Mouse (Mus musculus) kidney, adult 9 months (tissue): ENCODE measurements at regions not wholly inside any gene's neighbourhood (a gene's known extent, or its start where the extent isn't known, plus 50 kb on each side); places are given as distances from the start of the nearest gene placed in this dataset.

Source experiments
- DNase-seq: peaks from one replicate; pipeline ENCODE4 v3.0.0; 2022

DNA sequence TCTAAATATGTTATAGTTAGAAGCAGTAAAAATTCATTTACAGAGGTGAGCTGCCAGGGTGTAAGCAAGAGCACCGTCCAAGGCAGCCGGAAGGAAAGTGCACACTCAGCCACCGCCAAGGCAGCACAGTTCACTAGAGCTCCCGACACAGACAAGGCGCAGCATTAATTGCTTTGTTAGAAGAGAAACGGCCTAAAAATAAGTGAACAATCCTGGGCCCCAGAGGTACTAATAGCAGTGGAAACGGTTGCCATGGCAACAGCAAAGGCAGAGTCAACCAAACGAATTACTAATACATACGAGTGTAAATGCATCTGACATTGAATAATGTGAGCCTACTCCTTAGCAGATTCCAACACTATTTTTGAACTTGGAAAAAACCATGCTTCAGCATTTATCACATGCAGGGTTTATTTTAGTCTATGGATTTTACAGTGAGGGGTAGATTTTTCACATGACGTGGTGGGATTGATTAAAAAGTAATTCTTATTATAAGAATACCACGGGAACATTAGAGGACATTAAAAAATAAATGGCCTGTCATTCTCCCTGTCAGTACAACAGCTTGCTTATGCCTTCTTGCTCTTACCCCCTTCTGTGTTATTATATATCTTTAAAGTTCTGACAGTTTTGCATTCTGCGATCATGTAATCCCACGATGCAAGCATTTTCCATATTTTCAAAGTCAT lies 62.5 kb downstream of the Cavin4 start:
- DNase-seq, result no peak

DNA sequence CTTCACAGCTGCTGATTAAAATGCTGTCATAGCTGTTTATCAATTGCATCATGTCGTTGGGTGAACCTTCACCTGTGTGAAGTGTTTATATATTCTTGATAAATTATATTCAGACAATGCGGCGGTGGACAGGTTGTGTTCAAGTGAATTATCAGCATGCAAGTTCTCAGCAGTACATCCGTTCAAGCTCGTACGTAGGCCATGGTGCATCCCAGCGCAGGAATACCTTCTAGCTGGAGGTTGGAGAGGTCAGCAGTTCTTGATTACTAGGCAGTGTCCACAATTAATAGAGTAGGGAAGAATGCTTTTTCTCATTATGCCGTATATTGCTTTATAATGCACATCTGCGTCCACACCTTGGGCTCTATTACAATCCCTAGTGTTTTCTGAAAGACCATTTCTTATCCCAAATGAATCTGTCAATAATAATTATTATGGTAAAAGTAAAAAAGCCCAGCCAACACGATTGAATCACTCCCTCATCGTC lies 63.1 kb downstream of the Cavin4 start:
- no peak for DNase-seq

DNA sequence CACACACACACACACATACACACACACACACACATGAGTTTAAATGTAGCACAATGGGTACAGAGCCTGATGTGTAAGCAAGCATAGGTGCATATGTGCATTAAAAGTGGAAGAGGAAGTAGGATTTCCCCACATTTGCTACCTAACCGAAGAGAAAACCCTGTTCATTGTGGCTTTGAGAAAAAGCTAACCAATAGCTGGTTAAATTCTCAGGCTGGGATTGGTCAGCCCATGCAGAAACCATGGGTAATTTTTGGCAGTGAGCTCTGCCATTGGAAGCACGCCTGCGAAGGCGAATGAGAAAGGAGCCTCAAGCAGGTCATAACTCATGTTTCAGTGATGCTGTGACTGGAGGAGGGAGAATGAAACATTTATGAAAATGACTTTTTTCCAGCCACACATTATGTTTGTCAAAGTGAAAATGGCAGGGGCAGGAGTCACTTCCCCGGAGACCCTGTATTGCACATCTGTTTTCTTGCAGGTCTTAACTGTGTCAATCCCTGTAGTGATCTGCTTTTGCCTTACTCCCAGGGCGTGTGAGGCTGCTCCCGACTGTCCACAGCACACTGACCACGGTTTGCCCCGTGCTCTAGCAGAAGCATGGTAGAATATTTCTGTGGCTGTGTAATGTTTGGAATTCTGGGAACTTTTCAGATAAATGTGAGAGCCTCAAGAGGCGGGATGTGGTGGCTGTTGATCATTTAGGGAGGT lies 71.7 kb downstream of the Cavin4 start:
- DNase-seq, result no peak

DNA sequence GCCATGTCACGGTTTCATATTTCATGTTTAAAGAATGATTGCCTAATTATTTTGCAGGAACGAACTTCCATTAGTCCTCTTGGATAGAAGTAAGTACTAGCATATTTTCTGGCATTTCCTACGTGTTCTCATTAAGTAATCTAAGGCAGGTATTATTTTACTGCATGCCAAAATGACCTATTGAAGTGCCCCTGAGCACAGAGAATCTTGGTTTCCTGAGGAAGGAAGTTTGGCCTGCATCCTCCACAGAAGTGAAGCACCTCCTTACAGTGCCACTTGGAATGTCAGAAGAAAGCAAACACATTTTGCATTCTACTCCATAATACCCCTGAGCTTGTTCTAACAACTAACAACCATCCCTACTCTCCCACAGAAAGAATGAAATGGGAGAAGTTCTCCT lies 82.9 kb downstream of the Cavin4 start:
- DNase-seq, result no peak

DNA sequence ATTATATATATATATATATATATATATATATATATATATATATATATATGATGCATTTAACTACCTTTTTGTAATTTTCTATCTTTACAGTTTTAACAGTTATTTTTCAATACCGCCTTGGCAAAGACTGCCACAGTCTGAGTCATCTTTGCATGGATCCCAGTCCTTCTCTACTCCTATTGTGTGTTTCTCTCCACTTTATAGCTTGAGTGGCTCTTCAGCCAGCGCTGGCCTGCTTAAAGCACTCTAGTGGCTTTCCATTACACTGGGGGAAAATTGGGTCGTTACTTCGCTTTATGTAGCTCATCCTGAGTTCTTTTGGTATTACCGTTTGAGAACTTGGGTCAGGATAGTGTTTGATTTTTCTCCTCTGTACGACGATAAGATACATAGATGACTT lies 86.3 kb downstream of the Cavin4 start:
- no peak for DNase-seq

DNA sequence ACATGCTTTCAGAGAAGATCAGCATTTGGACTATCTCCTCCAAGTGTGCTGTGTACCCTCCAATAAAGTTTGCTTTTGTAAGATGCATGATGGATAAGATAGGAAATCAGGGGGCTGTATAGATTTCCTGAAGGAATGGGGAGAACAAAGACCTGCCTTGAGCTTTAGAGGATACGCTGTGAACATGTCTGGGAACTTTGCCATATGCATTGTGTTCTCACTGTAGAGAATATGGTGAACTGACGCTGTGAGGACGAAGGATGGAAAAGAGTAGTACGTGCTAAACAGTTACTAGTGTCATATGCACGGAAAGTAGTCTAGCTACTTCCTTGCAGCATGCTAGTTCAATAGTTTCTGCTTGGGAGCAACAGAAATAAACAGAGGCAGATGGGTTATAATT lies 86.8 kb downstream of the Cavin4 start:
- DNase-seq, result no peak

DNA sequence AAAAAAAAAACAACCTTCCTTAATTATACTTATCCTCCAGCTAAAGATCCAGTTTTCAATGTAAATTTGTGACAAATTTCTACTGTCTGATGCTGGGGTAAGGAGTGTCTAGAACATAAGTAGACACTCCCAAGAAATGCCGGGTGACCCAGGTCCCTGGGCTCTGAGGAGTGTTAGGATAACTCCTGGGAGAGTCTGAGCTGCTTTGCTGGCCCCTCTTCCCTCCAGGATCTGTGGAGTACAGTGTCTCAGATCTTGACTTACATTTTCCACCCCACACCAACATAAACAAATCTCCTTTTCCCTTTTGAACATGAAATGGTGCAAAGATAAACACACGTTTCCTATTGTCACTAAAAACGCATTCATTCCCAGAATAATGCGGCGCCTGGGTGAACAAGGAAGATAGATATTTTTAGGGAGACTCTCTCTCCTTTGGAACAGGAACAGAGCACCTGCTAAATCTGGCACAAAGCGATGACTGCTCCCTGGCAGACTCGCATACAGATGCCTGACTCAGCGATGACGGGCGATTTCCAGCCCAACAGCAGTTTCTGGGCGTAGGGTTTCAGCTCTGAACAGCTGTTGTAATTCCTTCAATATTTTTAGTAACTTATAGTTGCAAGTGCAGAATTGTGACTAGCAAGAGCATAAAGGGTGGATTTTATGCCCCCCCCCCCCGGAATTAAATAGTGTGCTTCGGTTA lies 91.3 kb downstream of the Cavin4 start:
- no peak for DNase-seq

DNA sequence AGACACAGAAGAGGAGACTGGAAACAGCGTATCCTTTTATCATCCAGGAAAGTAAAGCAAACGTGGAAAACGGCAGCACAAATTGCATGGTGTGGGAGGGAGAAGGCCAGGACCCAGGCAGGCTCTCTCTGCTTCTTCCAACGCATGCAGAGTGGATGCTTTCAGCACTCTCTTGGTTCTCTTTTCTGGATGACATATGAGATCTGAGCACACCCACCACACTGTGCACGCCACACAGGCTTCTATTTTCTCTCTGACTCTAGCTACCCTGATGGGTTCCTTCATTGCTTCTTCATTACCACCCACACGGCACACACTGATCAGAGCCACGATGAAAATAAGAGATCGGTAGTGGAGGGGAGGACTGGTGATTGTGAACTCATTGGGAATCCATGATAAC lies 97.3 kb downstream of the Cavin4 start:
- no peak for DNase-seq

DNA sequence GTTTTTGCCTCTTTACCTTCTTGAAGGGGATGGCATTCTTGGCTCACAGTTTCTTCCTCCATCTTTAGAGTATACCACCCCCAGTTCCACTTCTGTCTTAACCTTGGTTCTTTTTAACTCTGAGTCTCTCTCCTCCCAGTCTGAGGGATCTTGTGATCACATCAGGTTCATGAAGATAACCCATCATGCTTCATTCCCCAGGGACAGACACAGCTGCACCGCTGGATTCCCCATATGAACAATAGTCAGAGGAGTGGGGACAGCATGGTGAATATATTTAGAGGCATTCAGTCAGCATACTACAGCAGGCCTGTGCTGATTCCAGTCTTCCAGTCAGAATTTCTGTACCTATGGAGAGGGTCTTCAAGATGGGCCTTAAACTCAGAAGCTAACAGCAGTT lies 103.1 kb downstream of the Cavin4 start:
- DNase-seq, result no peak

DNA sequence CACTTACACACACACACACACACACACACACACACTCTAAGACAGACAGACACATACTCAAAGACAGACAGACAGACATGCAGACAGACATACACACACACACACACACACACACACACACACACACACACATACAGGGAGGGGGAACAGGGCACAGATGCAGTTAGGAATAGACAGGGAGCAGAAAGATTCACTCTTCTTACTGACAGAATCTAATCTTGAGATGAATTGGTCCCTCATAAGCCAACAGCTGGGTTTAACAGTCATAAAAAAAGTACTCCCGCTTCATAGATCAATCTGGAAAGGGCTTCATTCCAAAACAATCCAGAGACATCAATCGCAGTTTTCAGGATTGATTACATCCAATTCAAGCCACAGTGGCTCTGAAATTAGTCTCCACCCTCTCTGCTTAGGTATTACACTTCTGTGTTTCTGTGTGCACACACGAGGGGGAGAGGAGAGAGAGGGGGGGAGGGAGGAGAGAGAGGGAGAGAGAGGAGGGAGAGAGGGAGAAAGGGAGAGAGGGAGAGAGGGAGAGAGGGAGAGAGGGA lies 107.2 kb downstream of the Cavin4 start:
- peak; percentile 3 for DNase-seq

DNA sequence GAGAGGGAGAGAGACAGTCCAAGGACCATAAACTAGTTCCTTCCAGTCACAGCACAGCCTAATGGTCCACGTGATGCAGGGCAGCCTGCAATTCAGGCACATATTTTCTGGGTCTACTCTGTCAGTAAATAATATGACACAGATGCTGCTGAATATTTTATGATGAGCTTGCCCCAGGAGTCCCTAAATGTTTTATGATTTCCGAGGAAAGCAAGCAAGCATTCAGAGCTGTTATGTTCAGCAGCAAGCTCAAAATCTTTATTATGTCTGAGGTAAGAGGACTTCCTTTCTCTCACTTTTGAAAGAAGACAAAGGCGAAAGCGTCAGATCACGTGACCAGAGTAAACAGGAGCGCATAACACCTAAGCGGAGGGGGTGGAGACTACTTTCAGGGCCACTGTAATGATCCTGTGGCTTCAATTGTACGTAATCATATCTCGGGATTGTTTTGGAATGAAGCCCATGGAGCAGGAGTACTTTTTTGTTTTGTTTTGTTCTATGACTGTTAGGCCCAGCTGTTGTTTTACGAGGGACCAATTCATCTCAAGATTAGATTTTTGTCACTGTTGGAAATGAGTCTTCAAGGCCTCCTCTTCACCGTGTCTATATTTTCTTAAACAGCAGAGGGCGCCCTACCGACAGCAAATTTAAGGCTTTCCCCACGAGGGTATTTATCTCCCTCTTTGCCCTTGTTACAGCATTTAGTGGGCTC lies 107.8 kb downstream of the Cavin4 start:
- peak; percentile 62 for DNase-seq

DNA sequence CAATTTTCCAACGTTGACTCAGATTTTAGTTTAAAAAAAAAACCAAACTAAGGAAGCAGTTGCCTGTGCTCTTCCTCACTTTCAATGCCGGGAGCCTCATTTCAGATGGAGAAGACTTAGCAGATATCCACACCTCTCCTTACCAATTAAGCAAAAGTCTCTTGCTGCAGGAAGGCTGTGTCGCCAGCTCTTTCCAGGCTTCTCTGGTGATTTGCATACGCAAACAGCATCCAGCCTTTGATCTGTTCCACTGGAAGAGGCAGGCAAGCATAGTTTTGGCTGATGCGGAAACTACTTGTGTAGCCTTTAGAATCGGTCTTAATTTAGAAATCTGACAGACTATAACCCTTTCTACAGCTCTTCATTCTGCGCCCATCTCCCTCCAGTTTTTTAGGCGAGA lies 108.5 kb downstream of the Cavin4 start:
- DNase-seq, result no peak

DNA sequence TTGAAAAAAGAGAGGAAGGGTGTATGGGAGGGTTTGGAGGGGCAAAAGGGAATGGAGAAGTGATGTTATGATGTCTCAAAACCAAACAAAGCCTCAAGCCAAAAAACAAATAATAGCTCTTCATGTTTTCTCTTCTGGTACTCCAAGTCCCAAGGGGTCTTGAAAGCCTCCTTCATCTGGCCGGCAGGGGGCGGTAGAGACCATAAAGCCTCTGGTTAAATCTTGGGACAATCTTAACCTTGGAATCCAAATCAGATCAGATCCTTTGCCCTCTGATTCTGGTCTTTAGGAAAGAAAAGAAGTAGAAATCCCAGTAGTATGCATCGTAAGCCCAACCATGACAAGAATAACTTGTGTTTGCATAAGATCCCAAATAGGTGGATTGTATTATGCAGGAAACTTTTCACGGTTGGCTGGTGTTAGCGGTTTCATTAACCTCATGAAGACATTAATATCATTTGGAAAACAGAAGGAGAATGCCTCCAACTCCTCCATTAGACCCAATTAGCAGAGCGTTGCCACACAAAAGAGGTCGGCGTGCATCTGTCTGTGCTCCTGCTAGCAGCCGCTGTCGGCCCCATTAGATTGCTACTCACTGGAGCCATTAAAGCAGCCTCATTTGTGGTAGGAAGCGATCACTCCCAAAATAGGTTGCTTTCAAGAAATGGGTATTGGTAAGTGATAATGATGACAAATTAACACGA lies 116.0 kb downstream of the Cavin4 start:
- DNase-seq, result peak; percentile 68

DNA sequence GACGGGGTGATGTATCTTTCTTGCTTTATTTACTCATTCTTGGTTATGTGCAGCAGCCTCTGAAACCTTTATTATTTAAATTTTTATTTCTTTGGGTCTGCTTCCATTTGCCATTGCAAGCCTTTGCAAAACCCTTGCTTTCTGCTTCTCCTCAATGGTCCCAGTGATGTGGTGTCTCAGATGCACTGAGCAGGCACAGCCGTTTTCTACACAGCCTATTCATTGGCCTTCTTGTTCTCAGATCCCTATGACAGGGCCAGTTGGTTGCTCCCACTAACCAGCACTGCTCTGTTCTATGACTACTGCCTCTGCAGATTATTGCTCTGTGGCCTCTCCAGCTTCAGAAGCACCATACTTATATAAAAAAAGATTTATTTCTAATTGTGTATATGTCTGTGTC lies 116.6 kb downstream of the Cavin4 start:
- no peak for DNase-seq

DNA sequence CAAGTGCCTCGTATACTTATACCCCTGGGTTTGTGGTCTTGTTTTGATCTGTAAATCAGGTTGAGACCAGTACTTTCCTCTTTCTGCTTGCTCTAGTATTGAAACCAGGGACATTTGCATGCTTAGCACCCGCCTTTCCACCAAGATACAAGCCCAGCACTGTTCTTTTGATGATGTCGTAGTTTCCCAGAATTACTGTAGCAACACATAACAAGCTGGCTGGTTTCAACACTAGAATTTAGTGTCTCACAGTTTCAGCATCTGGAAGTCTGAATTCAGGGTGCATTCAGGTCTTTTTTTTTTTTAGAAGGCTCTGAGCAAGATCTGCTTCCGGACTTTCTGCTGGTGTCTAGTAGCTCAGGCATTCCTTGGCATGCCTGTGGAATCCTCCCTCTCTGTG lies 117.8 kb downstream of the Cavin4 start:
- no peak for DNase-seq

DNA sequence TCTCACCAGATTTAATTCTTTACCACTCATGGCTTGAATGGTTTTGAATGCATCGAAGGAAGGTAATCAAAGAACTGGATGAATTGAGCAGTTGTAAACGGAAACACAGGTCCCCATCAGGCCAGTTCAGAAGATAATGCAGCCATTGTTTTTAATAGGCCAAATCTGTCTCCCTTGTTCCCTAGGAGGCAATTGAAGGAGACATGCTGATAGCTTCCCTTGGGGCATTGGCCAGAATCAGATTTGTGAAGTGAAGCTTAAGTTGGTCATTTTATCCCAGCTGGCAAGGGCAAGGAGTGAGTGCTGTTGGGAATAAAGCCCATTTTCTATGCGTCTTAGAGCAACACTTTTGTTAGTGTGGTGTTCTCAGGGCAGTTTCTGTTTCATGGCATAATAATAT lies 119.4 kb downstream of the Cavin4 start:
- no peak for DNase-seq

DNA sequence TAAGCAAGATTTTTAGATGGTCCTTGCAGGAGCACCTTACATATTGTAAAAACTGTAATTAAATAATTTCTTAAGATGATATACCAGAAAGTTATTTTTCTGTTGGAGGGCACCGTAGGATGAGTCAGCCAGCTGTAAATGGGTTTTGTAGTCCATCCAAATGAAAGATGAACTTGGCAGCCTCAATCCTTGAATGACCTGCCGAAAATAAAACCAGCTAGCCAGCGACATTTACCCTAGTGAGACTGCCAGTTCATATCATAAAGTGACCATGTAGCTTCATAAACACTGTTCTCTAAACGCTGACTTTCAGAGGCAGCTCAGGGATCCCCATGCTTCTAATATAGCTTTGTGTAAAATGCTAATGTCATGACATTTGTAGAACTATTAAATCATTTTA lies 127.8 kb downstream of the Cavin4 start:
- DNase-seq, result no peak

DNA sequence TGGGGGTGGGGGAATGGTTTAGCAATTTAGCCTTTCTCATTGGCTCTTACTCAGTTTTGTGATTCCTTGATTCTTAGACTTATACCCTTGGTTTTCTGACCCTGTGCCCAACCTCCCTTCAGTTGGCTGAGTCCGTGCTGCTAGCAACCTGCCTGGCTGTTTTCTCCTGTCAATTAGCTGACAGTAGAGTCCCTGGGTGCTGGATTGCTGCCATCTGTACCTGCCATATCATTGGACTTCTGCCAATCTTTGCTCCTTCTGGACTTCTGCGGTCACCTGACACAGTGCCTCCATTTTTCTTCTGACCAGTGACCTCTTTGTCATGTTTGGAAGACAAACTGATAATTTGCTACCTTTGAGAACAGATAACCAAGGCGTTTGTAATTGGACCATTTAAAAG lies 140.5 kb downstream of the Cavin4 start:
- peak; percentile 5 for DNase-seq

DNA sequence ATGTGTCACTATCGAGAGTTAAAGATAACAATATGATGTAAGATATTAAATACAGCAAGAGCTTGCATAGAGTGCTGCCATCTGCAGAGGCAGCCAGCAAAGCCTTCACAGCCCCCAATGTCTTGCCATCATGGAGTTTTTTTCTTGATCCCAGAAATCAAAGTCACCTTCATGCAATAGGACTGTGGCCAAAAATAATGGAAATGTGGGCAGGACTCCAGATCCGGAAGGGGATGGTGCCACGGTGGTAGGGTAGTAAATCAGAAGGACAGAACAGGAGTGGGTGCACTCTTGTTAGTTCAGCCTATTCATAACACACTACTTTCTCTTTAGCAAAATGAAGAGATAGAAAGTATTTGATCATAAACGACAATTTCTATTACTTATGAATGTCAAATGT lies 145.3 kb downstream of the Cavin4 start:
- DNase-seq, result no peak

DNA sequence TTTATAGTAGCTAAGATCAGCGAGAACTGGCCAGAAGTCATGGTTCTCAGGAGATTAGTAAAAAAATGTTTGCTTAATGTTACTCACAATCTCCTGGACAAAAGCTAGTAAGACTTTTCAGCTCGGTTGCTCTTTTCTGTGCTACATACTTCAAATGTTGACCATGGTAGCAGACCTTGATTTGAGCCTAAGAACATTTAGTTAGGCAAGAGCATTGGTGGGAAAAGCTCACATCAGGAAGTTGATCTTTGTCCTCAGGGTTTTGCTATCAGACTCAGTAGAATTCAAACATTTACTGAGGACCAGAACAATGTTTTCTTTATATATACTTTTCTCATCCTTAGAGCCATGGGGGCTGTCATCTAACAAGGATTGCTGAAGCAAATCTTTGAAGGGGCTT lies 170.4 kb downstream of the Cavin4 start:
- DNase-seq, result no peak

DNA sequence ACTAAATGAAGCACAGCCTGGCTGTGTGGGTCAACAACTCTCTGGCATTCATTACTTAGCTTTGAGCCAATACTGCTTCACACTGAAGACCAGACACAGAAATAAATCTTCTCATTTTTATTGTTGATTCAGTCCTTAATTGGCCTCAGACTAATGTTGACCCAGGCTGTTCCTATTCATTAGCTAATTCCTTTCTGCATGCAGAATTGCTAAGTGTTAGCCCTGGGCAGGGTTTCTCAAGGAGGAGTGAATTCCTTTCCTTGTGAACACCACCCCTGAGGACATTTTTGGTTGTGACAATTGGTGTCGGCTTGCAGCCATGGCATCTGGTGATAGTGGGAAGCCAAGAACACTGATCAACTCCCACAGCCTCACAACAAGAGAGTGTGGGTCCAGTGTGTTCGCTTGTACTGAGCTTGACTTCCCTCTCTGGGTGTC lies 179.5 kb downstream of the Cavin4 start:
- DNase-seq, result peak; percentile 3

DNA sequence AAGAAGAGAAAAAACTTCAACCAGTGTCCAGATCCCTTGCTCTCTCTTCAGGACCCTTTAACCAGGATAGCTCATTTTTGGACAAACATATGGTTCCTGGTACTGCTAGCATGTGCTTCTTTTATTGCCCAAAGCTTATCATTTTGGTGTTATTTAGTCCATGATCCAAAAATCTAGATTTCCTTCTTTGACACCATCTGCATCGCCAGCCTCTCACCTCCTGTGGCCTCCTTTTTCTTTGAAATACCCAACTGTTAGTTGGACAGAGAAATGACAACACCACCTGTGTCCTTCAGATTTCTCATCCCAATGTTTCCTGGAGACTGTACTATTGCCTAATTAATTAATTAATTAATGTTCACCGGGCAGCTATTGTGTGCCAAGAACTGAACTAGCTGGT lies 188.0 kb upstream of the Plppr1 start:
- no peak for DNase-seq
